Mouse (Mus musculus): Measurements from ENCODE around the gene Rnf103. TPM values are rescaled to one million over a fixed set of nuclear protein-coding genes. Genes with fewer than 3 reads are reported as not detected.

The Rnf103 gene
- 40.0 TPM for total RNA-seq (2023)

GRCm38 (mm10) chr6:71493675-71494340 is at the start of gene Rnf103:
TSS of gene Rnf103 (plus strand) at chr6:71493894.

GRCm38 (mm10) chr6:71543686-71544499 is 50.2 kb downstream of the Rnf103 start, which contains the start of gene Chmp3:
TSS of gene Chmp3 (plus strand) at chr6:71543797.

Other genes starting within 250 kb of the Rnf103 start
- 36.2 TPM for gene Krcc1, start 222.2 kb upstream of the Rnf103 start, total RNA-seq (2023)
- 1.2 TPM for gene Smyd1, start 171.7 kb upstream of the Rnf103 start, total RNA-seq (2023)
- gene Cd8b1, start 171.1 kb upstream of the Rnf103 start, total RNA-seq (2023), result 734 TPM
- 666 TPM for gene Cd8a, start 120.5 kb upstream of the Rnf103 start, total RNA-seq (2023)
- gene Rmnd5a, start 53.3 kb upstream of the Rnf103 start, total RNA-seq (2023), result 85.6 TPM
- 44.9 TPM for gene Chmp3, start 49.9 kb downstream of the Rnf103 start, total RNA-seq (2023)
- 162 TPM for gene Kdm3a, start 139.1 kb downstream of the Rnf103 start, total RNA-seq (2023)
- 0.58 TPM for gene Reep1, start 213.7 kb downstream of the Rnf103 start, total RNA-seq (2023)

Measured in CD8-positive naive resting alpha-beta T cell, adult 57 days (primary cell).